Mouse (Mus musculus) myocyte (in vitro differentiated cells): ENCODE measurements around the gene Lrrc74b.

Experiments used
- POLR2A ChIP-seq: IDR thresholded peaks from one replicate; pipeline ENCODE4 v1.6.1; 2011; ENCODE audit warnings: low read depth, mild to moderate bottlenecking, control low read depth, moderate library complexity; ENCODE audit not compliant: insufficient read length
- POLR2AphosphoS2 ChIP-seq: IDR thresholded peaks from one replicate; pipeline ENCODE4 v1.6.1; 2011; ENCODE audit warnings: low read depth, control low read depth; ENCODE audit not compliant: insufficient read length
- TCF12 ChIP-seq: IDR thresholded peaks from one replicate; pipeline ENCODE4 v1.6.1; 2011; ENCODE audit warnings: mild to moderate bottlenecking, control low read depth; ENCODE audit not compliant: poor library complexity, insufficient read depth, severe bottlenecking
- USF1 ChIP-seq: IDR thresholded peaks from one replicate; pipeline ENCODE4 v1.6.1; 2011; ENCODE audit warnings: low read depth, mild to moderate bottlenecking, control low read depth, moderate library complexity

DNA sequence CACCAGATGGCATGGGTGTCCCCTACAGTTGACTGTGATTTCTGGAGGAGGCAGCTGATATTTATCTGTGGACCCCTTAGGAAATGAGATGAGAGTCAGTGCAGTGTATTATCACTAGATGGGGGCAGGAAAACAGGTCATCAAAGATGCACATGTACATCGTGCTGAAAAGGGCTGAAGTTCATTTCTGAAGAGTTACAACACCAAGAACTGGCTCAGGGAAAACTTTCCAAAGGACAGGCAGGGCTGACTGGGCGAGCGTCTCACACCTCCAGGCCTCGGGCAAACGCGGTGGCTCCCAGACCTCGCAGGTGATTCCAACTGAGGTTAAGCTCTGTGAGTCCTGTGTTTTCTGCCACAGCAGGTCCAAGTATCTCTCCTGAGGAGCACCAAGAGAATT is 8.2 kb downstream of the Lrrc74b start:
- TF ChIP-seq POLR2AphosphoS2 (no peak), POLR2A (no peak), TCF12 (no peak), USF1 (no peak)
